ENCODE assay signal across 8 mouse cellular contexts in the genomic region with DNA sequence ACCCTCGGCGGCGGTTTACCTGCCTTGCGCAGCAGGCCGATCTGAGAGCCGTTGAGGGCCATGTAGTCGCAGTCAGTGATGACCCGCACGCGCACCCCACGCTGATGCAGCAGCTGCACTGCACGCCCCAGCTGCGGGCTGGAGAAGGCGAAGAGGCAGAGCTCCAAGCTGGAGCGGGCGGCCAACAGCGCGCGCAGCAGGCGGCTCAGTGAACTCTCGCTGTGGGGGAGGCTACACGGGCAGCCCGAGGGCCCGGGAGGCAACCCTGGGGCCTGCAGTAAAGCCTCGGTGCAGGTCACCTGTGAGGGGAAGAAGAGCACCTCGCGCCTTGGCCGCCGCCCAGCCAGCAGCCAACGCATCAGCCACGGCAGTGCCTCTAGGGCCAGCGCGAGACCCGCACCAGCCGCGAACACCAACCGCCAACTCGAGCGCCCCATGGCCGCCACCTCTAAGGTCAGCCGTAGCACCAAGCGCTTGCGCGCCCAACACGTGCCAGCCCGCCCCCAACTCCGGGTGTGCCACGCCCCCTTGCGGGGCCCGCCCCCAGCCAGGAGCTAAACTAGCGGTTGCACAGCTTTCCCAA. TPM values are rescaled to one million over a fixed set of nuclear protein-coding genes. Genes with fewer than 3 reads are reported as not detected.
DNase-seq lines count a peak whose midpoint lies in the region; ATAC-seq and TF ChIP-seq lines count a peak whose summit lies in the region.

TSS of gene Pld6 (minus strand) at position 447 of the 583 bp plus-strand sequence.

- H3K4me2 ChIP-seq in forebrain, embryonic 13.5 days = peak within 1 kb of the TSS; percentile 82
- peak within 1 kb of the TSS; percentile 93 for H3K4me2 ChIP-seq in hindbrain, embryonic 16.5 days (ENCODE audit: low read length)
- H3K4me2 ChIP-seq in liver, embryonic 11.5 days = peak within 1 kb of the TSS; percentile 99
- H3K4me2 ChIP-seq in midbrain, postnatal 0 days (ENCODE audit: low read depth, low read length, poor library complexity, severe bottlenecking) = peak within 1 kb of the TSS; percentile 86

- H3K9me3 ChIP-seq in ES-Bruce4 (replicated peaks; ENCODE audit: control insufficient read depth, insufficient read depth, low read length, poor library complexity, severe bottlenecking) = no peaks in the 10 kb centered on the region
- no peaks in the 10 kb centered on the region for H3K9me3 ChIP-seq in forebrain, embryonic 13.5 days (replicated peaks)
- no peaks in the 10 kb centered on the region for H3K9me3 ChIP-seq in hindbrain, embryonic 16.5 days (ENCODE audit: control insufficient read depth, low read length)
- no peaks in the 10 kb centered on the region for H3K9me3 ChIP-seq in liver, embryonic 11.5 days (ENCODE audit: control insufficient read depth, low read length)
- no peaks in the 10 kb centered on the region for H3K9me3 ChIP-seq in midbrain, postnatal 0 days (ENCODE audit: low read length)

- no peaks in the 10 kb centered on the region for H3K4me1 ChIP-seq in ES-Bruce4 (ENCODE audit: control insufficient read depth, insufficient read depth, low read length)
- H3K4me1 ChIP-seq in forebrain, embryonic 13.5 days = peaks cover 9% of the 10 kb centered on the region
- peaks cover 11% of the 10 kb centered on the region for H3K4me1 ChIP-seq in hindbrain, embryonic 16.5 days (ENCODE audit: control insufficient read depth, insufficient read depth, low read depth, low read length)
- peaks cover 6% of the 10 kb centered on the region for H3K4me1 ChIP-seq in liver, embryonic 11.5 days (replicated peaks; ENCODE audit: control insufficient read depth, insufficient read depth, low read length)
- H3K4me1 ChIP-seq in midbrain, postnatal 0 days (ENCODE audit: insufficient read depth, low read length) = 0 out of 2 replicates have a peak, but pooled peaks cover 2% of the 10 kb centered on the region

- WGBS in forebrain, embryonic 13.5 days = under 1% methylated on average over 48 of the region's 51 CpGs
- WGBS in hindbrain, embryonic 16.5 days = 2% methylated on average over 45 of the region's 51 CpGs
- WGBS in liver, embryonic 11.5 days = 1% methylated on average over 51 of the region's 51 CpGs
- 2% methylated on average over 50 of the region's 51 CpGs for WGBS in midbrain, postnatal 0 days

- H3K36me3 ChIP-seq in ES-Bruce4 (ENCODE audit: control insufficient read depth, insufficient read depth, low read length, poor library complexity, severe bottlenecking) = peaks cover 8% of the 10 kb centered on the region
- peaks cover 14% of the 10 kb centered on the region for H3K36me3 ChIP-seq in forebrain, embryonic 13.5 days (ENCODE audit: poor library complexity, severe bottlenecking)
- peaks cover 12% of the 10 kb centered on the region for H3K36me3 ChIP-seq in hindbrain, embryonic 16.5 days (ENCODE audit: control insufficient read depth, insufficient read depth, low read length)
- peaks cover 3% of the 10 kb centered on the region for H3K36me3 ChIP-seq in liver, embryonic 11.5 days (ENCODE audit: control insufficient read depth, insufficient read depth, low read length)
- peaks cover 6% of the 10 kb centered on the region for H3K36me3 ChIP-seq in midbrain, postnatal 0 days (ENCODE audit: insufficient read depth, low read length)

- peak; percentile 48 for TF ChIP-seq POLR2A in ES-Bruce4 (IDR thresholded peaks at IDR 0.05; ENCODE audit: insufficient read depth, low read length)

- TF ChIP-seq EP300 in ES-Bruce4 (IDR thresholded peaks at IDR 0.05; ENCODE audit: insufficient read depth, low read depth, low read length) = no peak

- no peaks in the 10 kb centered on the region for H3K27me3 ChIP-seq in ES-Bruce4 (ENCODE audit: control insufficient read depth, insufficient read depth, low read length, poor library complexity, severe bottlenecking)
- 0 out of 2 replicates have a peak, but pooled peaks cover 10% of the 10 kb centered on the region for H3K27me3 ChIP-seq in forebrain, embryonic 13.5 days
- no peaks in the 10 kb centered on the region for H3K27me3 ChIP-seq in hindbrain, embryonic 16.5 days (replicated peaks; ENCODE audit: control insufficient read depth, insufficient read depth, low read length)
- H3K27me3 ChIP-seq in liver, embryonic 11.5 days (replicated peaks; ENCODE audit: control insufficient read depth, insufficient read depth, low read length) = no peaks in the 10 kb centered on the region; the same call in 1 of the 2 replicates
- H3K27me3 ChIP-seq in midbrain, postnatal 0 days (ENCODE audit: insufficient read depth, low read length) = no peaks in the 10 kb centered on the region

- no peak for TF ChIP-seq CTCF in ES-Bruce4 (IDR thresholded peaks at IDR 0.05; ENCODE audit: low read depth, low read length)
- no peak for TF ChIP-seq CTCF in midbrain, postnatal 0 days (IDR thresholded peaks at IDR 0.05)

- peak within 1 kb of the TSS; percentile 77 for H3K4me3 ChIP-seq in ES-Bruce4 (ENCODE audit: low read depth, low read length)
- H3K4me3 ChIP-seq in forebrain, embryonic 13.5 days = peak within 1 kb of the TSS; percentile 35
- H3K4me3 ChIP-seq in hindbrain, embryonic 16.5 days (ENCODE audit: low read length) = peak within 1 kb of the TSS; percentile 52
- H3K4me3 ChIP-seq in liver, embryonic 11.5 days (ENCODE audit: low read depth, low read length) = peak within 1 kb of the TSS; percentile 61
- H3K4me3 ChIP-seq in midbrain, postnatal 0 days (ENCODE audit: low read depth, low read length) = peak within 1 kb of the TSS; percentile 48

- DNase-seq in adrenal gland, adult 8-10 months = peak; percentile 43
- DNase-seq in liver, embryonic 11.5 days (ENCODE audit: low spot score) = peak; percentile 82
- peak; percentile 58 for DNase-seq in midbrain, postnatal 0 days (ENCODE audit: low spot score)
- DNase-seq in spleen, postnatal 36 days (ENCODE audit: low spot score in 2 of 2) = peak; percentile 40 to 41

- peak; percentile 78 for ATAC-seq in forebrain, embryonic 13.5 days
- peak; percentile 84 for ATAC-seq in hindbrain, embryonic 16.5 days
- ATAC-seq in liver, embryonic 11.5 days (replicated peaks; ENCODE audit: low FRiP score) = peak; percentile 89
- ATAC-seq in midbrain, postnatal 0 days (ENCODE audit: low FRiP score) = peak; percentile 77
- no peak for ATAC-seq in inflammation-experienced regulatory T-cells, adult 6 months

- no peak within 1 kb of the TSS for H3K27ac ChIP-seq in ES-Bruce4 (ENCODE audit: insufficient read depth, low read length)
- no peak within 1 kb of the TSS for H3K27ac ChIP-seq in forebrain, embryonic 13.5 days
- peak within 1 kb of the TSS; percentile 18; the same call in 1 of the 2 replicates for H3K27ac ChIP-seq in hindbrain, embryonic 16.5 days (ENCODE audit: low read depth, low read length)
- no peak within 1 kb of the TSS for H3K27ac ChIP-seq in liver, embryonic 11.5 days (ENCODE audit: low read depth, low read length)
- peak within 1 kb of the TSS; percentile 27; the same call in 1 of the 2 replicates for H3K27ac ChIP-seq in midbrain, postnatal 0 days (ENCODE audit: low read depth, low read length)

- H3K9ac ChIP-seq in ES-Bruce4 (ENCODE audit: low read depth, poor library complexity, severe bottlenecking) = peak within 1 kb of the TSS; percentile 68
- peak within 1 kb of the TSS; percentile 58 for H3K9ac ChIP-seq in forebrain, embryonic 13.5 days
- H3K9ac ChIP-seq in hindbrain, embryonic 16.5 days (ENCODE audit: low read depth, low read length) = peak within 1 kb of the TSS; percentile 69
- peak within 1 kb of the TSS; percentile 57 for H3K9ac ChIP-seq in liver, embryonic 11.5 days (ENCODE audit: low read depth, low read length)
- H3K9ac ChIP-seq in midbrain, postnatal 0 days (replicated peaks; ENCODE audit: low read length, poor library complexity, severe bottlenecking) = peak within 1 kb of the TSS; percentile 62

RNA-seq across cellular contexts. Expression of gene Pld6, which starts in this region (rescaled TPM):
- 5.3 and 7.0 TPM in 2 replicates for polyA plus RNA-seq in ES-Bruce4 (2011; ENCODE audit: insufficient read depth, insufficient read length, low read depth, missing spikeins)
- 1 to 10 TPM in 3 of 4 experiments, under 1 TPM in 1; 0.81 to 2.4 (median 1.6) TPM for total RNA-seq in adrenal gland, adult 8-10 months (2022)
- polyA plus RNA-seq in forebrain, embryonic 13.5 days (2015; fragmentation: Nextera tagmentation; extraction: Ambion mirVana) = 1.3 and 2.2 TPM in 2 replicates
- 21.3 and 25.2 TPM in 2 replicates for polyA plus RNA-seq in hindbrain, embryonic 16.5 days (2015; fragmentation: Nextera tagmentation; extraction: Ambion mirVana)
- 1.5 and 1.8 TPM in 2 replicates for polyA plus RNA-seq in liver, embryonic 11.5 days (2014; fragmentation: Nextera tagmentation; extraction: Ambion mirVana)
- total RNA-seq in midbrain, postnatal 0 days (2014; rRNA removed) = 18.3 and 19.0 TPM in 2 replicates
- 26.2 and 32.2 TPM in 2 replicates for polyA plus RNA-seq in midbrain, postnatal 0 days (2015; fragmentation: Nextera tagmentation; extraction: Ambion mirVana)
- polyA plus RNA-seq in inflammation-experienced regulatory T-cells, adult 6 months (2017; shearing (Covaris generic)) = under 1 TPM in 1 of 3 experiments, not detected in 2; 0.51 TPM

Comparison
In these comparisons a context has a peak if more than half of its experiments do, and no peak if none do; other contexts are left out.
1. H3K27ac ChIP-seq: peak in hindbrain, embryonic 16.5 days (single experiment) and midbrain, postnatal 0 days (single experiment); none in ES-Bruce4 (single experiment), forebrain, embryonic 13.5 days (single experiment) and liver, embryonic 11.5 days (single experiment).
2. Peak in every context shown above with its lines, with median percentiles within 50 percentile points of each other: H3K4me3 ChIP-seq, H3K9ac ChIP-seq, DNase-seq and H3K4me2 ChIP-seq.